Mouse (Mus musculus) retina, postnatal 7 days (tissue): Measurements from ENCODE around the gene Ptprcap.

Source experiments
- DNase-seq: peaks from one replicate; pipeline ENCODE4 v3.0.0-alpha.2; 2012; ENCODE audit warnings: low read depth, low spot score

The Ptprcap gene

DNA sequence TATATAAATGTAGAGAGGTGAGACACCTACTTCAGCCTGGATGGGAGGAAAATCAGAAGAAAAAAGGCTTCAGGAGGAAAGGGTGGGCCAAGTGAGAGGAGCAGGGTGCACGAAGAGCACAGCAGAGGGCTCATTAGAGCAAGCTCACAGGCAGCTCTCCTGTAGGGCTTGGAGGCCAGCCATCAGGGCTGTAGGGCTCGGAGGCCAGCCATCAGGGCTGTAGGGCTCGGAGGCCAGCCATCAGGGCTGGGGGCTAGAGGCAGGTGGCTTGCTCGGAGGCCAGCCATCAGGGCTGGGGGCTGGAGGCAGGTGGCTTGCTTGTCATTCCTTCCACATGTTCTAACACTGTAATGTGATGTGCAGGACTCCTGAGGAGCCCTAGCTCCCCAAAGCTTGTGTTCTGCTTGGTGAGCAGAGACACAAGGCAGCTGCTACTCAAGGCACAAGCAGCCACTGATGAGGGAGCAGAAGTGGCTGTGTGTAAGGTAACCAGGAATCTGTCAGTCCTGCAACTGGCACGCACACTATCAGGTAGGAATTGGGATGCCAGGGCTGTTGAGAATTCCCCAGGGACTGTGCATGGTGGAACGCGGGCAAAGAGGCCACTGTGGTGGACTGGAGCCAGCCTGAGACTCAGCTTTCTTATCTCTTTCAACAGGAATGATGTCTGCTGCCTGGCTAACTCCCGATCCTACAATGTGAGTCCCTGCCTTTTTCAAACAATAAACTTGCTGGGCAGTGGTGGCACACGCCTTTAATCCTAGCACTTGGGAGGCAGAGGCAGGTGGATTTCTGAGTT lies 13.5 kb downstream of the Ptprcap start:
- no peak for DNase-seq

DNA sequence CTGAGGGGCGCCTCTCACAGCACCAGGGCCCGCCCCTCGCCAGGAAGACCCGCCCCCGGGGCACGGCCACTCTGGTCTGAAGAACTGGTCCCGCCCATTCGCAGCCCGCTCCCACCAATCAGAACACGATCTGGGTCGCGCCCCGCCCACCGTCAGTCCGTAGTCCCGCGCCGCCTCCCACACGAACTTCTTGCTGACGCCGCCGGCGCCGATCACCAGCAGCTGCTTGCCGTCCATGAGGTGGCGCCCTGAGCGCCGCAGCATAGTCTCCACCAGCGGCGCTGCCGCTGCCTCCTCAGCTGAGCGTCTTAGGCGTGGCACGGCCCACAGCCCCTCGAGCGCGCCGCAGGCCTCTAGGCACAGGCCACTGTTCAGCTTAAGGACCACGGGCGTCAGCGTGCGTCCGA lies 16.0 kb downstream of the Ptprcap start:
- DNase-seq = peak; percentile 94

DNA sequence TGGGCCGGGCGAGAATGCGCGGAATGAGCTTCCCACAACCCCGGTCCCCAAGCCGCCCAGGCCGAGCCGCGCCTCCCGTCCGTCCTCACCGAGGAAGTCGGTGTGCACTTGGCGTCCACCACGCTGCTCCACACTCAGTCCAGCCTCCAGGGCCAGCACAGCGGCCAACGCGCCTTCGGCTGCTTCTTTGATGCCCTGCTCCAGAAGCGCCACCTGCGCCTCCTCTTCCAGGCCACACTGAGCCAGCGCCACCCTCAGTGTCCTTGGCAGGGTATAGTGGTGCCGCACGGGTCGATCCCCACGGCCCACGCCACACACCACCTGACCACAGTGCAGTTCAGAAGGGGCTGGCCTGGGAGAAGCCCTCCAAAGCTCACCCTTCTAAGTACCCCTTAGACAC lies 16.4 kb downstream of the Ptprcap start:
- DNase-seq = no peak

DNA sequence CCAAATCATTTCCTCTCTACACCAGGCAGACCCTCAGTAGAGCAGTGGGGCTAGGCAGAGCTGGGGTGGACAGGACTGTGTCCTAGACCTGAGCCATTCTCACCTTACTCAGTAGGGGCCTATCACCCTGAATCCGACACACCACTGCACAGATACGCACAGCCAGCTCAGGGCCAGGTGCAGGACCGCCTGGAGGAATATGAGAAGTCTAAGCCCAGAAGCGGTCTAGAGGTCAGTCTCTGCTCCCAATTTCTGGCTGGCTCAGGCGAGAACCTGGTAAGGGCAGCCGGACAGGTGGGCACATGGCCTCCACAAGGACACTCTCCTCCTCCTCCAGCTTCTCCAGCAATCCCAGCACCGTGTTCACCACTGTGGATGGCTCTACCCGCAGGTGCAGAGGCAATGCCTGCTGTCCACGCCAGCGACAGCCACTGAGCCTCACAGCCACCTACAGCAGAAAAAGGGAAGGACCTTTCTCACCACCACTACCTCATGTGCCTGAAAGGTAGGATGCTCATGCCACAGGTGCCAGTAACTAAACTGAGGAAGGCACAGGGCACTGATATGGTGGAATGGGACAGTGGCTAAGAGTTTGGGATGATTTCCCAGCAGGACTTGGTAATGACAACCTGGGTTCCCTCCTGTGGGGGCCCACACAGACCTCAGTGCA lies 17.5 kb downstream of the Ptprcap start:
- DNase-seq = no peak

DNA sequence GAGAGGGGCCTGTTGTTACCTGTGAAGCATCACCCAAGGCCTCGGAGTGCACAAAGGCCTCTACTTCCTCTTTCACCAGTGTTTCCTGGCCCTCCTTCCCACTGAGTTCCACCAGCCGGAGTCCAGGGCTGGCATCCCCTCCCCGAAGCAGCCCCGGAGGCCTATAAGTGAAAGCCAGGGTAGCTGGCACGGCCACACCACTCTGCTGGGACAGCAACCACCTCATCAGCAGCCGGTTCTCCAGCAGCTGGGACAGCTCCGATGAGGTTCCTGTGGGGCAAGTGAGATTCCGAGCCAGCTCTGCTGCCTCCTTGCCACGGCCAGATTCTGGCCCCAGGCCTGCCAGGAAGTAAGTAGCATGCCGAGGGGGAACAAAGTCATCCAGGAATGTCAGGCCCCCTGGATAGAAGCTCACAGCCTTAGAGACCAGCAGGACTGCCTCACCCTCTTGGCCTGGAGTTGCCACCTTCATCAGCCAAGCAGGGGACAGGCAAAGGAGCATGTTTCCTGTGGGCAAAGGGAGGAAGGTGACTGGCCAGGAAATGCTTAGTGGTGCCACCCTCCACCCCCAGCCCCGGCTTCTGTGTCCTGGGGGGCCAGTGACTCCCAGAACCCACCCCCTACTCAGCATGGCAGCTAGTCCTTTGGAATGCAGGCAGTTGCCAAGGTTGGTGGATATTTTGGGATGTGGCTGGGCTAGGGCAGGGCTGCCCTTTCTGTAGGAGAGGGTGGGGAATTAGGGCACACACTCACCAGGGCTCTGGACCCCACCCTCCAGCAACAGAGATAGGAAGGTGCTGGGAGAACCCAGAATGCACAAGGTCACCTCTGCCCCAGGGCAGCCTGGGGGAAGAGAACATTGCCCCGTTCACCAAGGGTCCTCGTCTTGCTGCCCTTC lies 18.2 kb downstream of the Ptprcap start:
- DNase-seq = no peak

DNA sequence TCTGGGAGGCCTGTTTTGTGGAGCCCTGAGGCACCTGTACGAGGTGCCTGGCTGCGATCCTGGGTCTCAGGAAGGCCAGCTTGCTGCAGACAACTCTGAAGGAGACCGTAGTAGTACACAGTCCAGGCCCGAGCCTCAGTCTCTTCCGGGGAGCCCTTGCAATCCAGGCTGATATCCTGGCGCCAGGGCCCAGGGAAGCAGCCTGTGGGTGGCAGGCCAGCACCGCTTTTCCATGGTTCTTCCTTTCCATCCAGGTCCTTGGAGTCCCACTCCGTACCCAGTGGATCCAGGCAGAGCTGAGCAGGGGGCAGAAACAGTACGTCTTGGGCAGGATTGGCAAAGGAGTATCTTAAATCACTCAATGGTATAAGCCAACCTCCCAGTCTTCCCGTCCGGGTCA lies 19.5 kb downstream of the Ptprcap start:
- DNase-seq = no peak

DNA sequence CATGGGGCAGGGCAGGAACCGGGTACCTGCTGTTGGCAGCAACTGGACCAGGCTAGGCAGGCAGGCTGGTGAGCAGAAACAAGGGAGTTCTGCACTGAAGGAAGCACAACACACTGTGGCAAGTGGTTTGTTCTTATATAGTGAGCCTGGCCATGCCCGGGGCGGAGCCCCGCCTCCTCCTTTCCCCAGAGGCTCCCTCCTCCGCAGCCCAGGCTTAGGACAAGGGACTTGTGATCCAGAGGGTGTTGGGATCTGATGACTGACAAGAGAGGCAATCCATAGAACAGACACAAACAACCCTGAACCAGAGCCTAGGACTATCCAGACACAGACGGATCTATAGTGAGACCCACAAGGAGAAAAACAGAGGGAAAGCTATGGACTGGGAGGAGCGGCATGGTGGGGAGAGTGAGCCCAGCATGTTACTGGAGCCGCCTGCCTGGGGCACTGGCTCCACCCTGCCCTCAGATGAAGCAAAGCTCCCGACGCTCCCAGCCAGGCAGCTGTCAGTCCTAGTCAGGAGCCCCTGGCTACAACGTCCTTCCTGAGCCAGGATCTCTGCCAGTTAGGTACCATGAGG lies 22.1 kb downstream of the Ptprcap start, which contains the start of gene Carns1:
Carns1 (minus strand) TSS at position 112 of the 580 bp plus-strand sequence.
- peak; percentile 38 for DNase-seq

DNA sequence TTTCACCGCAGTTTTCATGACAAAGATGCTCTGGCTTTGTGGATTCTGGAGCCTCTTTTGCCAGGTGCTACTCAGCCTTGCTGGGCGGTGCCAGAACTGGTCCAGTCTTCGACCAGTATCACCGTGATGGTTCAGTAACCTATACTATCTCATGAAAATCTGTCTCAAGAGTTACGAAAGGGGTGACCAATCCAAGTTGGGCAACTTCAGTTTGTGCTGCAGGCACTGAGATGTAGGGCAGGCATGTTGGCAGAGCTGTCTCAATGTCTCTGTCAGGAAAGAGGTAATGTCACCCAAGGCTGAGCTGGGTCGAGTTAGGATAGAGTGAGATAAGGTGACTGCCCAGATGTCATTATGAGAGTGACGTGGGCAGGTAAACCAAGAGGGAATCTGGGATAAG lies 27.0 kb downstream of the Ptprcap start:
- DNase-seq = no peak

DNA sequence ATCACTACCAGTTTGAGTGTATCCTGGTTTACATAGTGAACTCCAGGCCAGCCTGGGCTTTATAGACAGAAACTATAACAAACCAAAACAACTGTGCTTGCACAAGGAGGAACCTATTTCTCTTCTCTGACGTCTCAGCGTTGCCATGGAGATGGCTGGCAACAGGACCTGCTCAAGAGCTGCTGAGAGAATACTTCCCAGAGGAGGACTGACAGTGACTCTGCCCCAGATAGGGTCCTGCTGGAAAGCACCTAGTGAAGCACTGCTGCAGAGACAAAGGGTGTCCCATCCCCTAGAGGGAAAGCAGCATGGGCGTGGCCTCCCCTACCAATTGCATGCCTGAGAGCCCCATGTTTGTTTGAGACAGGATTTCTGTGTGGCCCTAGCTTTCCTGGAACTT lies 28.5 kb downstream of the Ptprcap start:
- DNase-seq = no peak

DNA sequence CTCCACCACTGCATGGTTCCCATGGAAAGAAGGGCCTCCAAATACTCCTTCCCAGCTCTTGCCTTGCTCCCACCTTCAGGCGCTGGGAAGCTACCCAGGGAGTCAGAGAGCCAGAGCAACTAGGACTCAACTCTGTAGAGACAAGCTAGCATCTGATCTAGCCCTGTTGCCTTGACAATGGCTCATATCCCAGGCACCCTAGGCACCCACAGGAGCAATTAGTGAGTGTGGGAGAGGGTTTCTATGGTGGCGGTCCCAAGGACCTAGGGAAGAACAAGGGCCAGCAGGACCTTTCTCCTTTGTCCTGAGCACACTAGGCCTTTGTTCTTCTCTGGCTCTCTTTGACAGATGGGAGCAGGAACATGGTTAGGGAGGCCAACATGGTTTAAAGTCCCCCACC lies 30.3 kb downstream of the Ptprcap start:
- DNase-seq = no peak

DNA sequence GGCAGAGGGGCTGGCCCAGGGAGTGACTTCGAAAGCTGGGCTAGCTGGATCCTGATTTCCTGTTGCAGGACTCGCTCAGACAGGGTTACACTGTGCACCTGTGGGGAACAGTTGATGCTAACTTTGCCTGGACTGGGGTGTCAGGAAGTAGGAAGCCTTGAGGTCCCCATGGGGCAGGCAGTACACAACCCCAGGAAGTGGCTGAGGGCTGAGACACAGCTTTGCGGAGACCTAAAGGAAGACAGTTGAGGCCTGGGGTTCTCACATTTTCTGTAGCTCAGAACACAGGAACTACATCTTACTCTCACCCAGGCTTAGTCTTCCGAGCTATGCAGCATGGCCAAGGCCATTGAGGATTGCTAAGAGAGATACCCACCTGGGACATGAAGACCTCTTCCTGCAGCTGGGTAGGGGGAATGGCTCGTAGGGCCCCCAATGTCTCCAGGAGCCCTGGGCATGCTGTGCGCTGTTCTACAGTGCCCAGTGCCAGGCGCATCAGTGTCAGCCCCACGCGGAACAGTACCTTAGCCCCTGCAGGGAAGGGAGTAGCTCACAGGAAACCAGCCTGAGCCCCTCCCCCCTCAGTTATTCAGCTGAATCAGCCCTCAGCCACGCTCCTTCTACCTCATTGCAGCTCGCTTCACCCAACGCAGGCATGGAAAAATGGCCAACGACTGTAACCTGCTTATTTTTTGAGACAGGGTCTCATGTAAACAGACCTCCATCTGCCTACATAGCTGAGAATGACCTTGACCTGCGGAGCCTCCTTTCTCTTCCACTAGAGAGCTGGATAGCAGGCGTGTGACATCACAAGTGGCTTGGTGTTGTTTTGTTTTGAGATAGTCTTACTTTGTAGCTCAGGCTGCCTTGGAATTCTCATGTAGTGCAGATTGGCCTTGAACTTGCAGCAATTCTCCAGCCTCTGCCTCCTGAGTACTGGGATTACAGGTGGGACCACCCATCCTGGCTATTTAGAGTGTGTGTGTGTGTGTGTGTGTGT lies 31.9 kb downstream of the Ptprcap start:
- DNase-seq = no peak

DNA sequence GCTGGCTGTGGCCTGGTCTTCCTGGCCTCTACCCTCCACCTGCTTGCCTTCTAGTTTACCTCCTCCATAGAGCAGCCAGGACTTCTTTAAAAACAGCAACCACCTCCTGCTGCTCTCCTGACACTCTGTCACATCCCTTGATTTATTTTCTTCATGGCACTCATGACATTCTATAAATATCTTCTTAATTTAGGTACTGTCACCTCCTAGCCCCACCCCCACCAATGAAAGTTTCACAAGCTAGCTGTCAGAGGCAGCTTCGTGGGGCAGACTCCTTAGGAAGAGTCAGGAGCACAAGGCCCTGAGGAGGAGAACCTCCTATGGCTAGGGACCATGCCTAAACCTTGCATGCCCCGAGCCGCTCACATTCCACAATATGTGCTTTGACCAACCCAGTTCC lies 33.9 kb downstream of the Ptprcap start:
- no peak for DNase-seq

DNA sequence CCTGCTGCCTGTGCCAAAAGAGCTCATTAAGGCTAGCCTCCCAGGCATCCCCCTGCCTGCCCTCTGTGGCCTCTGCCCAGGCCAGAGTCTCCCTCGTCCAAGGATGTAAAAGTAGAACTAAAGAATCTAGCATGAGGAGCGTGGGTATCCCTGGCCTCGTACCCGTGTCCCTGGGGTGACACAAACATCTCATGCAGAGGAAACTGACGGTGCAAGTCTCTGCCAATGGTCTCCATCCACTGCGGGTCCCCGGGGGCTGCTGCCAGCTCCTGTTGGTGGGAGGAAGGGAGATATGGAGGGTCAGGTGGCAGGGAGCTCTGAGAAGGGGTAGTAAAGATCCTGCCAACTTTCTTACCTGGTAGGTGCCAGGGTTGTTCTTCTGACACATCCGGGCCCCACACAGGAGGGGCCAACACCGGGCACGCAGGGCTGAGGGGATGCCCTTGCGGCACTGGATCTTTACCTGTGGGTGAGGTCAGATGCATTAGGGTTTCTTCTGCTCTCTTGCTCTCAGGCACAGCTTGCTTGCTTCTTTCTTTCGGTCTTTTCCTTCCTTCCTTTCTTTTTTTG lies 35.7 kb downstream of the Ptprcap start:
- no peak for DNase-seq

DNA sequence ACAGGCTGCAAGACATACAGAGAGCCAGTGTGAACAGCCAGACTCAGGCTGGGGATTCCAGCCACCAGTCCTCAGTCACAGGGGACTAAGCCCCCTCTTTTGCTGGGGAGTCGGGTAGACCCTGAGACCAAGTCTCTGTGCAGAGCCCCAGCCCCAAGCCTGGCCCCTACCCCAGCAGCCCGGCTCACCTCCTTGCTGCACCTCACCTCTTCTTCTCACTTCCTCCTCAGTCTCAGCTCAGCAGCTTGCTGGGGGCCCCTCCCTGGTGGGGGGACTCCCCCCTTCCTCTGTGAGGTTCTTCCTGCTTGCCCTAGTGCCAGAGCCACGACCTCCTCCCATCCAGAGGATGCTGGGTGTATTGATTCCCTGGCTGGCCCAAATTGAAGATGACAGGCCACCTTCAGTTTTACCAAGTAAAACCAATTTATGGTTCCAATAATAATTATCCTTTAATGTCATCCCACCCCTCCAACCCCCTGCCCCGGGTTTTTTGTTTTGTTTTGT lies 37.5 kb downstream of the Ptprcap start, which contains the start of gene Tbc1d10c:
Tbc1d10c (minus strand) TSS at position 454 of the 504 bp plus-strand sequence.
- no peak for DNase-seq

DNA sequence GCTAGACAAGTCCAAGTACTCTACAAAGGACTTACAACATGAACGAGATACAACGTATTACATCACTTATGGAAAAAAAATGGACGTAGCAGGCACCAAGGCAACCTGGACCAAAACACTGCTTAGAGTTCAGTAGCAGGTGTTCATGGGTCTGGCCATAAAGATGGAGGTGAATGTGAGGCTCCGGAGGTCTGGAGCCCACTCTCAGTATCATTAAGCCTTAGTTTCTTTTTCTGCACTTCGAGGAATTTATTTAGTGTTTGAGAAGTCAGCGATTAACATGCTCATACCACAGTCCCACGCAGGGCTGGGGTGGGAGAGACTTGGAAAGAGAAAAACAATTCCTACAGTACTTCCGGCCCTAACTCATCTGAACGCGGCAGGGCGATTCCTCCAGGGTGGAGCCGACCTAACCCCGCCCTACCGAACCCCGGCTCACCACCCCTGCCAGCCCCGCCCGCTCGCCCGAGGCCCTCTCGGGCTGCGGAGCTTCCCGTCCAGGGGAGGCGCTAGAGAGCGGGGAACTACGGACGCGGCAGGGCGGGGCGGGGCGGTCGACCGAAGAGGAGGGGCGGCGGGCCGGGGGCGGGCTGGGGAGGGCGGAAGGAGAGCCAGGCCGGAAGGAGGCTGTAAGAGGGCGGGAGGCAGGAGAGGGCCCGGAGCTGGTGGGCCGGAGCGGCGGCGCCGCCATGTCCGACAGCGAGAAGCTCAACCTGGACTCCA lies 38.3 kb downstream of the Ptprcap start, which contains the start of gene Ppp1ca:
Ppp1ca (plus strand) TSS at position 538 of the 723 bp plus-strand sequence.
- DNase-seq = peak; percentile 96

DNA sequence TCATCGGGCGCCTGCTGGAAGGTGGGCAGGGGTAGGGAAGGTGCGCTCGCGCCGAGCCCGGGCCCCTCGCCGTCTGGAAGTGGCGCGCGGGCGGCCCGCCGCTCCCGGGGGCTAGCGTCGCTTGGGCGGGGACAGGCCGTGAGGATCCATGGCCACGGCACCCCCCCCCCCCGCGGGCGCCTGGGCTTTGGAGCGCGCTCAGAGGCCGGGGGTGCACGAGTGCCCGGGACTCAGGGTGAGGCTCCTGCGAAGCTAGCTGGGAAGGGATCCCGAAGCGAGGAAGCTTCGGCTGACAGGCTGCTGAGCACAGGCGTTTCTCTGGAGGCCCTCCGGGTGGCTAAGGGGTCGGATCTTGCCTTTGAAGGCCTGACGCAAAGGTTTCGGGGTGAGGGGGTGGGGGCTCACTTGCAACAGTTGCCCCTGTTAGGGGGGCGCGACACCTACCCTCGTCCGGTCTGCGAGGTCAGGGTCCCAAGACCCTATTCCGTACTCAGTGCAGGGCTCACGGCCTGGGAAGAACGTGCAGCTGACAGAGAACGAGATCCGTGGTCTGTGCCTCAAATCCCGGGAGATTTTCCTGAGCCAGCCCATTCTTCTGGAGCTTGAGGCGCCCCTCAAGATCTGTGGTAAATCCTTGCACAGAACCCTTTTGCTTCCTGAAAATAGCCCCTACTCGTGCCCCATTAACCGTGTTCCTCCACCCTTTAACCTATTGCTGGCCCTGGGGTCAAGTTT lies 39.0 kb downstream of the Ptprcap start:
- no peak for DNase-seq

DNA sequence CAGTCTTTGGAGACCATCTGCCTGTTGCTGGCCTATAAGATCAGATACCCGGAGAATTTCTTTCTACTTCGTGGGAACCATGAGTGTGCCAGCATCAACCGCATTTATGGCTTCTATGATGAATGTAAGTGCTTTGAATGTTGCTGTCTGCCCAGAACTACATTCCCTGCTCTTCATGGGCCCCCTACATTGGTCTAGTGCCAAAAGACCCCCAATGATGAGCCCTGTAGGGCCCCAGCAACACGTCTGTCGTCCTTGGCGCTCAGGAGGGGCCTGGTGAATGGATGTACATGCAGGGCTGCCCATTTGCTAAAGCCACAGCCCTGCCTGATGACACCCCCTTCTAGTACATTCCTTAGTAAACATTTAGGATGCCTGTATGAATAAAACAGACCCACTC lies 39.7 kb downstream of the Ptprcap start:
- DNase-seq = no peak

DNA sequence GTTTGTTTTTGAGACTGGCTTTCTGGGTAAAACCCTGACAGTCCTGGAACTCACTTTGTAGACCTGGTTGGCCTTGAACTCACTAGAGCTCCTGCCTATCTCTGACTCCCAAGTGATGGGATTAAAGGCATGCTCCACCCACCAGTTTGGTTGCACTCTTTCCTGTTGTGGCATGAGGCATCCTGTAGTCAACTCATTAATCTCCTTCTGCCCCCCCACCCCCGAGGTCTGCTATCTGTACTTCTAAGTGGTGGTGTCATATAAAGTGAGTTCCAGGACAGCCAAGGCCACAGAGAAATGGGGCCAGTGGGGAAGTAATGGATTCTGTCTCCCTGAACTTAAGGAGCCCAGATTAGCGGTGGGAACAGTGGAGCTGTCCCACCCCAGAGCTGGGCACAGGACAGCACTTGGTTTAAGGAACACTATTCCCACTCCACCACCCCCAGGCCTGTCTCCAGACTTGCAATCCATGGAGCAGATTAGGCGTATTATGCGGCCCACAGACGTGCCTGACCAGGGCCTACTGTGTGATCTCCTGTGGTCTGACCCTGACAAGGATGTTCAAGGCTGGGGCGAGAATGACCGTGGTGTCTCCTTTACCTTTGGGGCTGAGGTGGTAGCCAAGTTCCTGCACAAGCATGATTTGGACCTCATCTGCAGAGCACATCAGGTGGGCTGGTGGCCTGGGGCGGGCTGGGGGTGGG lies 40.8 kb downstream of the Ptprcap start:
- DNase-seq = no peak
